Mouse (Mus musculus) frontal cortex, postnatal 14 days (tissue): Measurements from ENCODE around the gene Mthfs.
"Not testable (repeated sequence)": the region's sequence is repeated elsewhere in the genome, so short reads cannot be mapped to it uniquely, and the experiment has no call there.

ENCODE experiments used
- DNase-seq, 2 experiments: peaks; one replicate each; pipeline ENCODE4 v3.0.0; 2022; ENCODE audit warnings: low spot score in 2 of 2

The Mthfs gene

GRCm38 (mm10) chr9:89210353-89211064 is at the start of gene Mthfs:
Gene Mthfs (plus strand): TSS chr9:89210676.
- DNase-seq, result not testable (repeated sequence)

GRCm38 (mm10) chr9:89172539-89172938 is 37.9 kb upstream of the Mthfs start:
- not testable (repeated sequence) for DNase-seq

GRCm38 (mm10) chr9:89178833-89179232 is 31.6 kb upstream of the Mthfs start:
- DNase-seq, result peak; percentile 38 to 71

- not testable (repeated sequence) for DNase-seq
Measured at GRCm38 (mm10) chr9:89179469-89179868, 31.0 kb upstream of the Mthfs start.

- DNase-seq, result not testable (repeated sequence)
Measured at GRCm38 (mm10) chr9:89187006-89187405, 23.5 kb upstream of the Mthfs start.

- not testable (repeated sequence) for DNase-seq
Measured at GRCm38 (mm10) chr9:89195483-89195882, 15.0 kb upstream of the Mthfs start.

- DNase-seq, result not testable (repeated sequence)
Measured at GRCm38 (mm10) chr9:89197509-89197908, 13.0 kb upstream of the Mthfs start.

GRCm38 (mm10) chr9:89198349-89198748 is 12.1 kb upstream of the Mthfs start:
- DNase-seq, result not testable (repeated sequence)

GRCm38 (mm10) chr9:89198969-89199416 is 11.5 kb upstream of the Mthfs start, which contains the start of the genes Bcl2a1b and Gm29094:
Gene Bcl2a1b (plus strand): TSS chr9:89199209.
Gene Gm29094 (plus strand): TSS chr9:89199379.
- not testable (repeated sequence) for DNase-seq

GRCm38 (mm10) chr9:89202256-89202655 is 8.2 kb upstream of the Mthfs start:
- not testable (repeated sequence) for DNase-seq

- not testable (repeated sequence) for DNase-seq
Measured at GRCm38 (mm10) chr9:89208939-89209338, 1.5 kb upstream of the Mthfs start.

GRCm38 (mm10) chr9:89211065-89211858 is 786 bp downstream of the Mthfs start:
- DNase-seq, result peak; percentile 91 to 93

GRCm38 (mm10) chr9:89212428-89212827 is 2.0 kb downstream of the Mthfs start:
- DNase-seq, result not testable (repeated sequence)

GRCm38 (mm10) chr9:89218174-89218573 is 7.7 kb downstream of the Mthfs start:
- not testable (repeated sequence) for DNase-seq

GRCm38 (mm10) chr9:89219668-89220067 is 9.2 kb downstream of the Mthfs start:
- DNase-seq, result not testable (repeated sequence)

GRCm38 (mm10) chr9:89220704-89221287 is 10.3 kb downstream of the Mthfs start:
- not testable (repeated sequence) for DNase-seq

GRCm38 (mm10) chr9:89226071-89226470 is 15.6 kb downstream of the Mthfs start:
- no peak for DNase-seq

- no peak for DNase-seq
Measured at GRCm38 (mm10) chr9:89228122-89228521, 17.6 kb downstream of the Mthfs start.

GRCm38 (mm10) chr9:89230897-89231497 is 20.5 kb downstream of the Mthfs start:
- DNase-seq, result peak; percentile 46 to 64

- not testable (repeated sequence) for DNase-seq
Measured at GRCm38 (mm10) chr9:89237131-89237530, 26.7 kb downstream of the Mthfs start.

- not testable (repeated sequence) for DNase-seq
Measured at GRCm38 (mm10) chr9:89238976-89239505, 28.6 kb downstream of the Mthfs start.
